Mouse (Mus musculus) lung, embryonic 15.5 days (tissue): ENCODE results near the gene Rab3b. TPM values are rescaled to one million over a fixed set of nuclear protein-coding genes. Genes with fewer than 3 reads are reported as not detected.

Experiments used
- ATAC-seq: fragments of 200-750 bp; cut with Nextera tagmentation; 2 replicates; pipeline ENCODE4 v1.8.0; 2017; ENCODE audit warnings: moderate number of reproducible peaks, borderline replicate concordance; ENCODE audit not compliant: low FRiP score, low TSS enrichment; ENCODE audit errors: extremely low read depth
- H3K27ac ChIP-seq: fragments of 300-500 bp; sonication (generic); 2 replicates; pipeline ENCODE4 v1.5.1; 2015; ENCODE audit warnings: moderate library complexity, mild to moderate bottlenecking, inconsistent platforms
- H3K27me3 ChIP-seq: fragments of 300-500 bp; sonication (generic); 2 replicates; pipeline ENCODE4 v1.6.1; 2015; ENCODE audit warnings: inconsistent platforms
- H3K36me3 ChIP-seq: fragments of 300-500 bp; sonication (generic); 2 replicates; pipeline ENCODE4 v1.6.1; 2015; ENCODE audit warnings: inconsistent platforms
- H3K4me1 ChIP-seq: fragments of 300-500 bp; sonication (generic); 2 replicates; pipeline ENCODE4 v1.6.1; 2015; ENCODE audit warnings: inconsistent platforms
- H3K4me2 ChIP-seq: fragments of 300-500 bp; sonication (generic); 2 replicates; pipeline ENCODE4 v1.6.1; 2015; ENCODE audit warnings: inconsistent platforms, mild to moderate bottlenecking, moderate library complexity
- H3K4me3 ChIP-seq: fragments of 300-500 bp; sonication (generic); 2 replicates; pipeline ENCODE4 v1.5.1; 2015; ENCODE audit warnings: mild to moderate bottlenecking, inconsistent platforms
- H3K9ac ChIP-seq: fragments of 300-500 bp; sonication (generic); 2 replicates; pipeline ENCODE4 v1.6.1; 2015; ENCODE audit warnings: inconsistent platforms
- H3K9me3 ChIP-seq: fragments of 300-500 bp; sonication (generic); 2 replicates; pipeline ENCODE4 v1.6.1; 2016; ENCODE audit warnings: inconsistent platforms
- WGBS: fragments of 180-500 bp; shearing (Covaris S2); methylation state at CpG from one replicate; pipeline ENCODE4 v1.1.7; 2015; 5-methylcytosine and 5-hydroxymethylcytosine counted together
- polyA plus RNA-seq: library from polyadenylated mRNA; unstranded; fragments of >200 nt; fragmentation: Nextera tagmentation; extraction: Ambion mirVana; gene quantifications from 2 replicates; pipeline ENCODE4 v1.2.1, GENCODE M21; 2015

Rab3b gene
- polyA plus RNA-seq, 1 experiment from 2014 or later, result 7.6 TPM

GRCm38 (mm10) chr4:108933163-108933562 is 54.3 kb downstream of the Rab3b start:
- Histone ChIP-seq H3K4me3 (no peak overlapping the region), H3K27ac (no peak overlapping the region), H3K27me3 (no peaks in the 10 kb centered on the region), H3K9me3 (no peaks in the 10 kb centered on the region), H3K4me2 (no peak overlapping the region), H3K4me1 (no peaks in the 10 kb centered on the region), H3K9ac (no peak overlapping the region), H3K36me3 (no peaks in the 10 kb centered on the region)
- no peak for ATAC-seq
- 54% methylated on average over 1 of the region's 1 CpGs for WGBS

GRCm38 (mm10) chr4:108934856-108935255 is 56.0 kb downstream of the Rab3b start:
- H3K4me3 ChIP-seq, result no peak overlapping the region
- H3K9me3 ChIP-seq, result no peaks in the 10 kb centered on the region
- no peak overlapping the region for H3K4me2 ChIP-seq
- ATAC-seq, result no peak
- no peaks in the 10 kb centered on the region for H3K36me3 ChIP-seq
- 88% methylated on average over 4 of the region's 4 CpGs for WGBS
- no peaks in the 10 kb centered on the region for H3K4me1 ChIP-seq
- no peaks in the 10 kb centered on the region for H3K27me3 ChIP-seq
- H3K9ac ChIP-seq, result no peak overlapping the region
- H3K27ac ChIP-seq, result no peak overlapping the region

- no peak for ATAC-seq
- no peaks in the 10 kb centered on the region for H3K36me3 ChIP-seq
- H3K9me3 ChIP-seq, result no peaks in the 10 kb centered on the region
- H3K4me2 ChIP-seq, result no peak overlapping the region
- H3K4me3 ChIP-seq, result no peak overlapping the region
- no peaks in the 10 kb centered on the region for H3K27me3 ChIP-seq
- no peaks in the 10 kb centered on the region for H3K4me1 ChIP-seq
- H3K9ac ChIP-seq, result no peak overlapping the region
- H3K27ac ChIP-seq, result no peak overlapping the region
- 64% methylated on average over 12 of the region's 12 CpGs for WGBS
These were observed 59.2 kb downstream of the Rab3b start for GRCm38 (mm10) chr4:108937848-108938771.

- Histone ChIP-seq H3K27ac (no peak overlapping the region), H3K27me3 (no peaks in the 10 kb centered on the region), H3K4me2 (no peak overlapping the region), H3K4me1 (no peaks in the 10 kb centered on the region), H3K9ac (no peak overlapping the region), H3K36me3 (no peaks in the 10 kb centered on the region), H3K9me3 (no peaks in the 10 kb centered on the region), H3K4me3 (no peak overlapping the region)
- WGBS, result 73% methylated on average over 17 of the region's 17 CpGs
- no peak for ATAC-seq
These were observed 62.0 kb downstream of the Rab3b start for GRCm38 (mm10) chr4:108940681-108941473.

- no peaks in the 10 kb centered on the region for H3K36me3 ChIP-seq
- H3K9me3 ChIP-seq, result no peaks in the 10 kb centered on the region
- no peak overlapping the region for H3K27ac ChIP-seq
- H3K4me3 ChIP-seq, result no peak overlapping the region
- H3K27me3 ChIP-seq, result no peaks in the 10 kb centered on the region
- H3K4me1 ChIP-seq, result no peaks in the 10 kb centered on the region
- H3K4me2 ChIP-seq, result no peak overlapping the region
- no peak overlapping the region for H3K9ac ChIP-seq
- 84% methylated on average over 4 of the region's 4 CpGs for WGBS
- no peak for ATAC-seq
These were observed 63.3 kb downstream of the Rab3b start for GRCm38 (mm10) chr4:108942171-108942570.

- Histone ChIP-seq H3K9me3 (no peaks in the 10 kb centered on the region), H3K36me3 (no peaks in the 10 kb centered on the region), H3K4me1 (no peaks in the 10 kb centered on the region), H3K9ac (no peak overlapping the region), H3K27ac (no peak overlapping the region), H3K27me3 (no peaks in the 10 kb centered on the region), H3K4me3 (no peak overlapping the region), H3K4me2 (no peak overlapping the region)
- no peak for ATAC-seq
- 79% methylated on average over 11 of the region's 11 CpGs for WGBS
These were observed 64.3 kb downstream of the Rab3b start for GRCm38 (mm10) chr4:108942986-108943720.

- ATAC-seq, result no peak
- H3K9me3 ChIP-seq, result no peaks in the 10 kb centered on the region
- H3K27ac ChIP-seq, result no peak overlapping the region
- H3K4me1 ChIP-seq, result no peaks in the 10 kb centered on the region
- no peak overlapping the region for H3K4me3 ChIP-seq
- 78% methylated on average over 7 of the region's 7 CpGs for WGBS
- no peaks in the 10 kb centered on the region for H3K27me3 ChIP-seq
- H3K9ac ChIP-seq, result no peak overlapping the region
- no peak overlapping the region for H3K4me2 ChIP-seq
- H3K36me3 ChIP-seq, result no peaks in the 10 kb centered on the region
These were observed 70.3 kb downstream of the Rab3b start for GRCm38 (mm10) chr4:108949168-108949567.

- Histone ChIP-seq H3K4me2 (no peak overlapping the region), H3K27ac (no peak overlapping the region)
- WGBS, result 91% methylated on average over 1 of the region's 1 CpGs
These were observed 71.3 kb downstream of the Rab3b start for GRCm38 (mm10) chr4:108950201-108950600.

GRCm38 (mm10) chr4:108951663-108952062 is 72.8 kb downstream of the Rab3b start:
- ATAC-seq, result no peak

More at GRCm38 (mm10) chr4:108950201-108950600, 71.3 kb downstream of the Rab3b start:
- H3K9me3 ChIP-seq, result no peaks in the 10 kb centered on the region
- no peaks in the 10 kb centered on the region for H3K36me3 ChIP-seq
- H3K9ac ChIP-seq, result no peak overlapping the region
- H3K4me1 ChIP-seq, result no peaks in the 10 kb centered on the region
- no peak overlapping the region for H3K4me3 ChIP-seq
- no peak for ATAC-seq
- no peaks in the 10 kb centered on the region for H3K27me3 ChIP-seq

GRCm38 (mm10) chr4:108959696-108960095 is 80.8 kb downstream of the Rab3b start:
- no peak for ATAC-seq
- no peaks in the 10 kb centered on the region for H3K9me3 ChIP-seq
- H3K36me3 ChIP-seq, result no peaks in the 10 kb centered on the region
- no peaks in the 10 kb centered on the region for H3K27me3 ChIP-seq
- H3K27ac ChIP-seq, result no peak overlapping the region
- H3K4me3 ChIP-seq, result no peak overlapping the region
- no peak overlapping the region for H3K9ac ChIP-seq
- H3K4me2 ChIP-seq, result no peak overlapping the region
- 84% methylated on average over 3 of the region's 3 CpGs for WGBS
- no peaks in the 10 kb centered on the region for H3K4me1 ChIP-seq

More at GRCm38 (mm10) chr4:108951663-108952062, 72.8 kb downstream of the Rab3b start:
- Histone ChIP-seq H3K4me3 (no peak overlapping the region), H3K27me3 (no peaks in the 10 kb centered on the region), H3K9ac (no peak overlapping the region), H3K9me3 (no peaks in the 10 kb centered on the region), H3K27ac (no peak overlapping the region), H3K4me1 (no peaks in the 10 kb centered on the region), H3K4me2 (no peak overlapping the region), H3K36me3 (no peaks in the 10 kb centered on the region)
- 91% methylated on average over 4 of the region's 4 CpGs for WGBS

- Histone ChIP-seq H3K4me1 (no peaks in the 10 kb centered on the region), H3K4me2 (no peak overlapping the region), H3K9me3 (no peaks in the 10 kb centered on the region), H3K27me3 (no peaks in the 10 kb centered on the region), H3K36me3 (no peaks in the 10 kb centered on the region), H3K4me3 (no peak overlapping the region), H3K27ac (no peak overlapping the region), H3K9ac (no peak overlapping the region)
- 76% methylated on average over 4 of the region's 4 CpGs for WGBS
- no peak for ATAC-seq
These were observed 82.0 kb downstream of the Rab3b start for GRCm38 (mm10) chr4:108960619-108961460.
